Mouse (Mus musculus) myocyte (in vitro differentiated cells): ENCODE measurements around the gene Nid1. TPM values are rescaled to one million over a fixed set of nuclear protein-coding genes. Genes with fewer than 3 reads are reported as not detected.

Source experiments
- H3K27me3 ChIP-seq: one replicate; pipeline ENCODE4 v1.6.1; 2011; ENCODE audit not compliant: control insufficient read depth, insufficient read depth, insufficient read length
- H3K36me3 ChIP-seq: one replicate; pipeline ENCODE4 v1.6.1; 2011; ENCODE audit not compliant: control insufficient read depth, insufficient read depth
- H3K4me2 ChIP-seq: one replicate; pipeline ENCODE4 v1.6.1; 2011; ENCODE audit warnings: low read depth, control low read depth
- H3K4me3 ChIP-seq: one replicate; pipeline ENCODE4 v1.5.1; 2011; ENCODE audit warnings: mild to moderate bottlenecking, control low read depth, moderate library complexity
- H3K79me2 ChIP-seq: one replicate; pipeline ENCODE4 v1.6.1; 2011; ENCODE audit not compliant: control insufficient read depth, insufficient read depth
- H3ac ChIP-seq: one replicate; pipeline ENCODE4 v1.6.1; 2011; ENCODE audit not compliant: control insufficient read depth, insufficient read length
- CEBPB ChIP-seq: IDR thresholded peaks from 2 replicates; pipeline ENCODE4 v1.6.1; 2011; ENCODE audit warnings: mild to moderate bottlenecking, moderate library complexity; ENCODE audit not compliant: poor library complexity, insufficient read depth, severe bottlenecking
- E2F4 ChIP-seq: IDR thresholded peaks from one replicate; pipeline ENCODE4 v1.6.1; 2011; ENCODE audit warnings: mild to moderate bottlenecking, control low read depth, moderate library complexity; ENCODE audit not compliant: insufficient read depth
- MAX ChIP-seq: IDR thresholded peaks from one replicate; pipeline ENCODE4 v1.6.1; 2011; ENCODE audit warnings: low read depth, mild to moderate bottlenecking, control low read depth
- MYOD1 ChIP-seq, 3 experiments: IDR thresholded peaks; one replicate each; pipeline ENCODE4 v1.6.1; 2011; ENCODE audit warnings: control low read depth in 2 of 3, low read depth in 2 of 3, mild to moderate bottlenecking in 2 of 3, moderate library complexity in 1 of 3; ENCODE audit not compliant: insufficient read length in 2 of 3, control insufficient read depth in 1 of 3
- MYOG ChIP-seq, 3 experiments: IDR thresholded peaks; one replicate each; pipeline ENCODE4 v1.6.1; 2011; ENCODE audit warnings: control low read depth in 2 of 3, low read depth in 2 of 3, mild to moderate bottlenecking in 2 of 3; ENCODE audit not compliant: insufficient read length in 2 of 3, control insufficient read depth in 1 of 3, insufficient read depth in 1 of 3
- POLR2A ChIP-seq: IDR thresholded peaks from one replicate; pipeline ENCODE4 v1.6.1; 2011; ENCODE audit warnings: low read depth, mild to moderate bottlenecking, control low read depth, moderate library complexity; ENCODE audit not compliant: insufficient read length
- POLR2AphosphoS2 ChIP-seq: IDR thresholded peaks from one replicate; pipeline ENCODE4 v1.6.1; 2011; ENCODE audit warnings: low read depth, control low read depth; ENCODE audit not compliant: insufficient read length
- REST ChIP-seq: IDR thresholded peaks from one replicate; pipeline ENCODE4 v1.6.1; 2011; ENCODE audit warnings: mild to moderate bottlenecking, control low read depth, moderate library complexity; ENCODE audit not compliant: insufficient read depth, insufficient read length
- SRF ChIP-seq: IDR thresholded peaks from one replicate; pipeline ENCODE4 v1.6.1; 2011; ENCODE audit warnings: low read depth; ENCODE audit not compliant: control insufficient read depth, insufficient read length
- TCF12 ChIP-seq: IDR thresholded peaks from one replicate; pipeline ENCODE4 v1.6.1; 2011; ENCODE audit warnings: mild to moderate bottlenecking, control low read depth; ENCODE audit not compliant: poor library complexity, insufficient read depth, severe bottlenecking
- TCF3 ChIP-seq: IDR thresholded peaks from one replicate; pipeline ENCODE4 v1.6.1; 2011; ENCODE audit warnings: low read depth, control low read depth; ENCODE audit not compliant: insufficient read length
- USF1 ChIP-seq: IDR thresholded peaks from one replicate; pipeline ENCODE4 v1.6.1; 2011; ENCODE audit warnings: low read depth, mild to moderate bottlenecking, control low read depth, moderate library complexity
- polyA plus RNA-seq: library from polyadenylated mRNA; unstranded; fragments of >200 nt; fragmentation: generic; extraction: Trizol; gene quantifications from one replicate; pipeline ENCODE4 v1.2.1, GENCODE M21; 2012; ENCODE audit warnings: missing spikeins

Nid1 gene
- polyA plus RNA-seq, 1 experiment: 52.1 TPM

GRCm38 (mm10) chr13:13474991-13475390 lies 37.6 kb downstream of the Nid1 start:
- TF ChIP-seq POLR2A (no peak), TCF3 (no peak), MYOG (IDR thresholded peaks at IDR 0.05; ENCODE audit: control insufficient read depth in 1 of 3, insufficient read depth in 1 of 3, insufficient read length in 2 of 3, low read depth in 2 of 3) (no peak), POLR2AphosphoS2 (no peak), MYOD1 (IDR thresholded peaks at IDR 0.05; ENCODE audit: control insufficient read depth in 1 of 3, insufficient read length in 2 of 3, low read depth in 2 of 3) (no peak), SRF (no peak), REST (no peak), MAX (no peak), TCF12 (no peak), CEBPB (no peak)
- no peaks in the 10 kb centered on the region for H3K27me3 ChIP-seq
- no peak overlapping the region for H3K4me2 ChIP-seq
- H3K4me3 ChIP-seq: no peak overlapping the region
- H3K79me2 ChIP-seq: no peaks in the 10 kb centered on the region
- no peak overlapping the region for H3ac ChIP-seq
- H3K36me3 ChIP-seq: peaks cover 11% of the 10 kb centered on the region

DNA sequence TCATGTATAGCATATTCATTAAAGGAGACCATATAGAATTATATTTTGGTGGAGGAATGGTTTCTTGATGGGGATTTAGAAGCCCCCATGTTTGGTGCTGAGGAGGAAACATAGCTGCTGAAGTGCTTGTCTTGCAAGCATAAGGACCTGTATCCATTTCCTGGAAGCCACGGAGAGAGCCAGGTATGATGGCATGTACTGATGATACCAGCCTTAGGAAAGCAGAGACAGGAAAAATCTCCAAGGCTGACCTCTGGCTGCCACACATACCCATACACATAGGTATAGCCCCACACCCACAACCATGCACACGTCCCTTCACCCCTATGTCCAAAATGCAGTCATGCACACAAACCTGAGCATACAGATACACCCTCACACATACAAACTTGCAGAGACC lies 39.2 kb downstream of the Nid1 start:
- no peak for TF ChIP-seq USF1
- TF ChIP-seq TCF3: no peak
- no peak for TF ChIP-seq MYOG (IDR thresholded peaks at IDR 0.05; ENCODE audit: control insufficient read depth in 1 of 3, insufficient read depth in 1 of 3, insufficient read length in 2 of 3, low read depth in 2 of 3)
- no peak for TF ChIP-seq TCF12
- no peak for TF ChIP-seq POLR2AphosphoS2
- no peak for TF ChIP-seq POLR2A
- no peak for TF ChIP-seq REST
- TF ChIP-seq SRF: no peak
- TF ChIP-seq MYOD1 (IDR thresholded peaks at IDR 0.05; ENCODE audit: control insufficient read depth in 1 of 3, insufficient read length in 2 of 3, low read depth in 2 of 3): no peak
- no peak for TF ChIP-seq MAX
- no peak for TF ChIP-seq E2F4
- TF ChIP-seq CEBPB: no peak
- Histone ChIP-seq H3K4me2 (no peak overlapping the region), H3K79me2 (no peaks in the 10 kb centered on the region), H3K27me3 (no peaks in the 10 kb centered on the region), H3K36me3 (peaks cover 7% of the 10 kb centered on the region), H3ac (no peak overlapping the region), H3K4me3 (no peak overlapping the region)

GRCm38 (mm10) chr13:13477046-13477445 lies 39.7 kb downstream of the Nid1 start:
- Histone ChIP-seq H3ac (no peak overlapping the region), H3K79me2 (no peaks in the 10 kb centered on the region), H3K27me3 (no peaks in the 10 kb centered on the region), H3K4me2 (no peak overlapping the region), H3K36me3 (peaks cover 10% of the 10 kb centered on the region), H3K4me3 (no peak overlapping the region)
- TF ChIP-seq TCF3 (no peak), E2F4 (no peak), POLR2A (no peak), USF1 (no peak), MYOG (IDR thresholded peaks at IDR 0.05; ENCODE audit: control insufficient read depth in 1 of 3, insufficient read depth in 1 of 3, insufficient read length in 2 of 3, low read depth in 2 of 3) (no peak), SRF (no peak), CEBPB (no peak), MYOD1 (IDR thresholded peaks at IDR 0.05; ENCODE audit: control insufficient read depth in 1 of 3, insufficient read length in 2 of 3, low read depth in 2 of 3) (no peak)

DNA sequence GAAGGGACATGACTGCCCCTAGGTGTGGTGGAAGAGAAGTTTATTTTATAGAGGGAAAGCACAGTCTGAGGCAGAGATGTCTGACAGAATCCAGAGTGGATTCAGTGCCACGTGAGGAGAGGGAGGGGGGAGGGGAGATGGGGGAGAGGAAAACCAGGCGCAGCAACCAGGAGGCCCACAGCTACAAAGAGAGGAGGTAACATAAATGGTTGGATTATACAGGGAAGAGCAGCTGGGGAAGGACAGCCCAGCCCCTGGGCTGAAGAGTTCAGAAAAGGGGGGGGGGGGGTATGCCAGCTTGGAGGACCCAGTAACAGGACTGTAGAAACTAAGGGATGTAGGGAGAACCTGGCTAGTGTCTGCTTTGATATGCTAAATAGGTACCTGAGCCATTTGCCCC lies 42.6 kb downstream of the Nid1 start:
- H3K4me2 ChIP-seq: no peak overlapping the region
- no peak overlapping the region for H3ac ChIP-seq
- peaks cover 19% of the 10 kb centered on the region for H3K36me3 ChIP-seq
- TF ChIP-seq E2F4 (no peak), TCF3 (no peak), MYOD1 (IDR thresholded peaks at IDR 0.05; ENCODE audit: control insufficient read depth in 1 of 3, insufficient read length in 2 of 3, low read depth in 2 of 3) (no peak), REST (no peak)
- H3K79me2 ChIP-seq: no peaks in the 10 kb centered on the region
- H3K27me3 ChIP-seq: no peaks in the 10 kb centered on the region
- H3K4me3 ChIP-seq: no peak overlapping the region

GRCm38 (mm10) chr13:13481033-13481432 lies 43.7 kb downstream of the Nid1 start:
- Histone ChIP-seq H3K79me2 (no peaks in the 10 kb centered on the region), H3K4me2 (no peak overlapping the region), H3K4me3 (no peak overlapping the region), H3ac (no peak overlapping the region), H3K27me3 (no peaks in the 10 kb centered on the region), H3K36me3 (peaks cover 20% of the 10 kb centered on the region)
- TF ChIP-seq TCF12: no peak
- TF ChIP-seq TCF3: no peak
